Mouse (Mus musculus) brown adipose tissue, adult 24 weeks (tissue): ENCODE results near the gene Phka1. TPM values are rescaled to one million over a fixed set of nuclear protein-coding genes. Genes with fewer than 3 reads are reported as not detected.

Source experiments
- H3K27ac ChIP-seq: fragments of 200-500 bp; replicated peaks from 2 replicates; pipeline ENCODE4 v1.5.1; 2012; ENCODE audit warnings: low read depth, mild to moderate bottlenecking, low read length
- H3K4me1 ChIP-seq: fragments of 200-500 bp; 2 replicates; pipeline ENCODE4 v1.6.1; 2012; ENCODE audit warnings: low read length, mixed read lengths; ENCODE audit not compliant: control insufficient read depth, insufficient read depth, insufficient read length
- H3K4me3 ChIP-seq: fragments of 200-500 bp; 2 replicates; pipeline ENCODE4 v1.5.1; 2012; ENCODE audit warnings: low read depth, mild to moderate bottlenecking, low read length, moderate library complexity; ENCODE audit not compliant: insufficient read depth
- polyA plus RNA-seq: library from polyadenylated mRNA; stranded (reverse); fragments of >200 nt; gene quantifications from 2 replicates; pipeline ENCODE4 v1.2.4, GENCODE M21; 2012; ENCODE audit not compliant: missing spikeins, insufficient read depth, insufficient read length

Gene Phka1
- polyA plus RNA-seq, 1 experiment, result 5.0 TPM

DNA sequence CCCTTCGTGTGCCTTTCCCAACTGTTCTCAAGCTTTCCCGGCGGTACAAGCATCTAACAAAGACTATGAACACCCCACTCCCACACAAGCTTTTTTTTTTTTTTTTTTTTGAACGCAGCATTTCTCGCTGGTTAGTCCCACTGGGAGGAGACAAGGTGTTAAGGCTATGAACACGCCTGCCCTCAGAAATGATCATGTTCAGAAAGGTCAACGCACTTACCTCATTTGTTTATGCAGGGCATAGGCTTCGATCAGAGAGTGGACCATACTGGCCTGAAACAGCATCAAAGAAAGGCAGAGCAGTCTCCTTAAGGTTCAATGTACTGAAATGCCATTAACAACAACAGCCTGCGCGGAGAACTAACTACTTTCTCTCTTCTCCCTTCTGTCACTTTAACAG, 139.9 kb downstream of the Phka1 start:
- peak overlapping the region; percentile 97 for H3K4me3 ChIP-seq
- no peaks in the 10 kb centered on the region for H3K4me1 ChIP-seq
- no peak overlapping the region for H3K27ac ChIP-seq

DNA sequence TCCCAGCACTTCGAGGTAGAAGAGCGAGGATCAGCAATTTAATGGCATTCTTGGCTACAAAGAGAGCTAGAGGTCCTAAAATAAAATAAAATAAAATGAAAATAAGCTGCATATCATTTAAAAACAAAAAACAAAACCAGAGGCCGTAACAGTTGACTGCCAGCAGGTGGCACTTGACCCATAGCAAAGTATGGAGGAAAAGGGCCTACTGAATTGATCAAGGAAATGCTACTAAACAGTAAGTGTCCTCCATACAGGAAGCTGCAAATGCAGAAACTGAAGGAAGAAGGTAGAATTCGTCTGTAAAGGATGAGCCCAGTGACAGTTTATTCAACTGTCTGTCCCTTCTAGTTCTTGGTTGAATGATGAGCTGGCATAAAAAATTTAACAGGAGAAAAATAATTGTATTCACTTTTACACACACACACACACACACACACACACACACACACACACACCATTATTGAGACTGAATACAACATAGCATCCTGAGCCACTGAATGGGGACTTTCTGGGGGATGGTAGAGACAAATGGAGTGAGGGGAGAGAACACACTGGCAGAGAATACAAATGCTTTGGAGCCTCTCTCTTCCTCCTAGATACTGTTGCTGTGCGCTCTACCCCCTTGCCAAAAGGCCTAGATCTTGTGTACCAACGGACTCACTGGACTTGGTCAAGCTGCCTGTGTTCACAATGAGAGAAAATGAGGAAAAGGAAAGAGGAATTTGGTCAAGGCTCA, 149.9 kb downstream of the Phka1 start:
- H3K4me3 ChIP-seq, result no peak overlapping the region
- H3K27ac ChIP-seq, result no peak overlapping the region
- H3K4me1 ChIP-seq, result no peaks in the 10 kb centered on the region

DNA sequence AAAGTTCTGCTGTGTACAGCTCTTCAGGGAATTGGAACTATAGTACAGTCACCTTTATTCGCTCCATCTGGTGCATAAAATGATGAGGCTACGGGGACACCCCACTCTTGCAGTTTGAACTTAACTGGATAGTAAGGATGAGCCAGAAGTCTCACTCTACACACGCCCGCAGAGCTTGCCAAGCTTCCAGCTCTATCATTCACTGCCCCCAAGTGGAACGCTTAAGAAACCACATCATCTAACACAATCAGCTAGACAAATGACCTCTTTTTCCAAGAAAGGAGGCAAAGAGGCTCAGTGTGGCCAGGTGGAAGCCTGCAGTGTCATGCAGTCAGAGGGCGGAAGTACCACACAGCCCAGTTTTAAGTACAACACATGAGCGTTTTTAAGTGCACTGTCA, 158.5 kb downstream of the Phka1 start:
- H3K27ac ChIP-seq, result no peak overlapping the region
- no peak overlapping the region for H3K4me3 ChIP-seq
- H3K4me1 ChIP-seq, result no peaks in the 10 kb centered on the region

DNA sequence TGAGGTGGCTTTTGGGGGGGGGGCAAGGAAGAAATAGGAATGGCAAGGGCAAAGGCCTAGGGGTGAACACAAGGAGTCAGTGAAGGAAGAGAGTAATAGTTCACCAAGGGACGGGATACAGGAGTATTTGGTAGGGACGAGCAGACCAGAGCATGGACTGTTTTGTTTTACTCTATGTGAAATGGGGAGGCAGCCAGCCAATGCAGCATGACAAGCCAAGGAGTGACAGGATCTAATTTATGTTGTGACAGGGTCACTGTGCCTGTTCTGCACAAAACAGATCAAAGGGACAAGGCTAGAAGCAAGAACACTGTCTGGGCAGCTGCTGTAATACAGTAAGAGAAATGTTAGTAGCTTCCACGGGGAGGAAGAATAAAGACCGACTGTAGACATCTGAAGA, 164.4 kb downstream of the Phka1 start:
- H3K4me1 ChIP-seq, result no peaks in the 10 kb centered on the region
- H3K4me3 ChIP-seq, result no peak overlapping the region
- H3K27ac ChIP-seq, result no peak overlapping the region

DNA sequence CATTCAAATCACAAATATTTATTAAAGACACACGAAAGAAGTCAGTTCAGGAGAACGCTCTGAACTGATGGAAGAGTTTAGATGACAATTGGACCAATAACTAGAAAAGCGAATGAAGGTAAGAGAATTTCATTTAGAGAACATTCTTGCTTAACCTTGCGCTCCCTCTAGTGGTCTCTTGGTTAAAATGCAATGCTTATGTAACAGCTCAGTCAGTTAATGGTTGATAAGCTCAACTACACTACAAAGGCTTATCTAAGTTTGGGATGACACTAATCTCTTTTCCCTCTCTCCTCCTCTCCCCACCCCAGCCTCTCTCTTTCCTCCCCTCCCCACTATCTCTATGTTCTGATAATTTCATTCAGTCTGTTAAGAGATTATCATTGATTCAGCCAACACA, 165.1 kb downstream of the Phka1 start:
- Histone ChIP-seq H3K4me3 (no peak overlapping the region), H3K27ac (no peak overlapping the region), H3K4me1 (no peaks in the 10 kb centered on the region)

DNA sequence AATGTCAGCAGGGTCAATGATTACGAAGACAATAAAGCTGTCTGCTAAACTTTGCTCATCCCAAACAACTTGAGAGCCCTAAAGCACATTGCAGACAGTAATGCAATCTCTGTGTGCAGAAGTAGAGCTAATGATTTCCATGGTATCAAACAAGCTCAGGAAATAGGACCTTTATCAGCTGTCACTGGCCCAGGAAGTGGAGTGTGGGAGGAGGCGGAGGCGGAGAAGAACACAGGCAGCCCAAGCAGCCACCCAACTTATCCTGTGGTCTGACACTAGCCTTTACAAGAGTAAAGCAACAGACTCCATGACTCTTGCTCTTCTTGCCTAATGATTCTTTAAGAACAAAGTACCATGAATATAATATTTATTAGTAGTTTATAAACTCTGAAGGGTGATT, 165.6 kb downstream of the Phka1 start:
- no peaks in the 10 kb centered on the region for H3K4me1 ChIP-seq
- no peak overlapping the region for H3K27ac ChIP-seq

DNA sequence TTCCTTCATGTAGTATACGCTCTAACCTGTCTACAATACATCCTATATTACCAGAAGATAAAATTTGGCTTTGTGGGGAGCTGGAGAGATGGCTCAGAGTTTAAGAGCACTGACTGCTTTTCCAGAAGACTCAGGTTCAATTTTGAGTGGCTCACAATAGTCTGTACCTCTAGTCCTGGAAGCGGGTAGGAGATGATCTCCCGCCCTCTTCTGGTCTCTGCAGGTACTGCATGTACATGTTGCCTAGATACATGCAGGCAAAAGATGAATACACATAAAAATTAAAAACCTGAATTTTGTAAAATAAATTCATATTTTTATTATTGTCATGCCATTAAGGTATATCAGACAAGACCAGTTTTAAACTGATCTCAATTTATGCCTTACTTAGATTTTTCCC, 167.3 kb downstream of the Phka1 start:
- Histone ChIP-seq H3K4me3 (no peak overlapping the region), H3K27ac (no peak overlapping the region), H3K4me1 (no peaks in the 10 kb centered on the region)

More for the DNA sequence above, 165.6 kb downstream of the Phka1 start:
- H3K4me3 ChIP-seq, result no peak overlapping the region

DNA sequence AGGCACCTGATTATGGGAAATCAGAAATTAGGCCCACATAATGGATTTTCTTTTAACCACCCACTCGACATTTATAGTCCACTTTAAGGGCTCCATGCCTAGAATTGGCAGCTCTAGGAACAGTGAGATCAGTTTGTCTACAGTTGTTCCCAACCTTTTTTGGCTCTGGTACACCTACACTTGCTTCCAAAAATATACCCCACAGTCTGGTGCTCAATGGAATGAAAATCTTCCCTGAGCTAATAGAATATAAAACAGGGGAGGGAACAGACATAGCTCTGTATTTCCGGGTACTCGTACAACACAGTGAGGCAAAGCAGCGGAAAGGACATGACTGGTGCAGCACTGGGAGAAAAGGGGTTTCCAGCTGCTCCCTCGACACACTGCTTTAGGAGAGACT, 168.5 kb downstream of the Phka1 start:
- H3K27ac ChIP-seq, result no peak overlapping the region
- H3K4me3 ChIP-seq, result no peak overlapping the region
- no peaks in the 10 kb centered on the region for H3K4me1 ChIP-seq

Other genes starting within 250 kb of the Phka1 start
- gene Hdac8, start 138.9 kb downstream of the Phka1 start, polyA plus RNA-seq, result 3.7 and 4.1 TPM in 2 replicates
- not detected in 2 replicates for gene Gm3880, start 42.7 kb upstream of the Phka1 start, polyA plus RNA-seq
- gene Gm9112, start 63.4 kb upstream of the Phka1 start, polyA plus RNA-seq, result not detected in 2 replicates
- gene Dmrtc1b, start 63.6 kb upstream of the Phka1 start, polyA plus RNA-seq, result not detected in 2 replicates
- not detected in 2 replicates for gene Dmrtc1c1, start 158.7 kb upstream of the Phka1 start, polyA plus RNA-seq
- gene Dmrtc1c2, start 210.4 kb upstream of the Phka1 start, polyA plus RNA-seq, result not detected in 2 replicates
- gene 1700031F05Rik, start 223.7 kb upstream of the Phka1 start, polyA plus RNA-seq, result not detected in 2 replicates